8 mouse cellular contexts compared by ENCODE assay signal in the genomic region with DNA sequence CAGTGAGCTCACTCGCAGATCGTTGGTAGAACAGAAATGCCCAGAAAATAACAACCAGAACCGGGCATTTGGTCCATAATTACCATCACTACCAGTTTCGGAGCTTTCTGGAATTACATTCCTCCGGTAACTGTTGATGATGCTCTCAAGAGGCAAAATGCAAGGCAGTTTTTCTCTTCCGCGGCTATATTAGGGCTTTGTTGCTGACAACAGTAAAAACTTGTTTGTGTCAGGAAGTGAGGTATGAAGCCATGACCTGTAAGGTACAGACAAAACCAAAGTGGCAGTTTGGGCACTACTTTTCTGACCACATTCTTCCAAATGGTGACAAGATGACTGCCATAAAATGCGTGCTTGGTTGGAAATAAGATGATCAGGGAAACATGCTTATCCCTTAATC.
DNase-seq lines count a peak whose midpoint lies in the region; ATAC-seq and TF ChIP-seq lines count a peak whose summit lies in the region.

No protein-coding gene starts in this region.

- no peak for ATAC-seq in lung, embryonic 14.5 days (ENCODE audit: insufficient read depth)
- ATAC-seq in limb, embryonic 12.5 days (ENCODE audit: insufficient number of reproducible peaks, insufficient read depth, low FRiP score, low TSS enrichment, low read depth), result no peak

- WGBS in lung, embryonic 14.5 days, result 33% methylated on average over 8 of the region's 8 CpGs
- WGBS in limb, embryonic 12.5 days, result 30% methylated on average over 8 of the region's 8 CpGs

- peak overlapping the region; percentile 67 for H3K4me3 ChIP-seq in lung, embryonic 14.5 days (ENCODE audit: low read depth, low read length)
- H3K4me3 ChIP-seq in embryonic fibroblast, embryonic 13.5 days (ENCODE audit: insufficient read depth, low read length), result peak overlapping the region; percentile 84
- peak overlapping the region; percentile 76 for H3K4me3 ChIP-seq in limb, embryonic 12.5 days (replicated peaks)

- TF ChIP-seq CTCF in lung, embryonic 14.5 days (IDR thresholded peaks at IDR 0.05; ENCODE audit: low read depth), result no peak
- no peak for TF ChIP-seq CTCF in embryonic fibroblast, embryonic 13.5 days (IDR thresholded peaks at IDR 0.05; ENCODE audit: borderline replicate concordance, insufficient read depth, low read length)

- H3K9me3 ChIP-seq in lung, embryonic 14.5 days (ENCODE audit: low read depth, low read length), result no peaks in the 10 kb centered on the region
- H3K9me3 ChIP-seq in limb, embryonic 12.5 days, result no peaks in the 10 kb centered on the region

- H3K36me3 ChIP-seq in lung, embryonic 14.5 days (ENCODE audit: insufficient read depth), result no peaks in the 10 kb centered on the region
- no peaks in the 10 kb centered on the region for H3K36me3 ChIP-seq in limb, embryonic 12.5 days
- H3K36me3 ChIP-seq in splenic B cell, adult 2 months (ENCODE audit: control insufficient read depth, insufficient read depth, low read length, poor library complexity, severe bottlenecking), result peaks cover 2% of the 10 kb centered on the region; the same call in 1 of the 2 replicates

- no peak for TF ChIP-seq POLR2A in embryonic fibroblast, embryonic 13.5 days (IDR thresholded peaks at IDR 0.05; ENCODE audit: low read depth, low read length)

- H3K27me3 ChIP-seq in lung, embryonic 14.5 days (ENCODE audit: insufficient read depth, low read length), result peaks cover 67% of the 10 kb centered on the region
- H3K27me3 ChIP-seq in limb, embryonic 12.5 days, result peaks cover 96% of the 10 kb centered on the region
- H3K27me3 ChIP-seq in splenic B cell, adult 2 months (ENCODE audit: control insufficient read depth, insufficient read depth, low read length, poor library complexity, severe bottlenecking), result 0 out of 2 replicates have a peak, but pooled peaks cover 3% of the 10 kb centered on the region

- no peak overlapping the region for H3K9ac ChIP-seq in lung, embryonic 14.5 days
- H3K9ac ChIP-seq in limb, embryonic 12.5 days (replicated peaks), result no peak overlapping the region

- no peak for DNase-seq in lung, embryonic 14.5 days
- DNase-seq in lung, postnatal 25 days (ENCODE audit: low spot score), result no peak
- DNase-seq in splenic B cell, adult 2 months (ENCODE audit: low read depth, low spot score), result peak; percentile 62
- no peak for DNase-seq in urinary bladder, adult 18-20 months (ENCODE audit: low spot score in 2 of 2)
- no peak for DNase-seq in layer of hippocampus, adult 9-10 months (ENCODE audit: low spot score)
- DNase-seq in spleen, adult 12 weeks (ENCODE audit: low spot score), result no peak

- peaks cover 8% of the 10 kb centered on the region for H3K4me1 ChIP-seq in lung, embryonic 14.5 days (ENCODE audit: insufficient read depth)
- H3K4me1 ChIP-seq in embryonic fibroblast, embryonic 13.5 days (ENCODE audit: control insufficient read depth, insufficient read depth, low read length), result 0 out of 2 replicates have a peak, but pooled peaks cover 4% of the 10 kb centered on the region
- peaks cover 32% of the 10 kb centered on the region for H3K4me1 ChIP-seq in limb, embryonic 12.5 days (replicated peaks)

- H3K4me2 ChIP-seq in lung, embryonic 14.5 days, result peak overlapping the region; percentile 100
- H3K4me2 ChIP-seq in limb, embryonic 12.5 days, result peak overlapping the region; percentile 100

- H3K27ac ChIP-seq in lung, embryonic 14.5 days (ENCODE audit: low read depth), result no peak overlapping the region
- H3K27ac ChIP-seq in embryonic fibroblast, embryonic 13.5 days (ENCODE audit: insufficient read depth, low read length), result peak overlapping the region; percentile 62; the same call in 1 of the 2 replicates
- no peak overlapping the region for H3K27ac ChIP-seq in limb, embryonic 12.5 days
